Comparison of ENCODE assay signal across 9 mouse cellular contexts in genomic region chr3:101572174-101572626, GRCm38 (mm10). TPM values are rescaled to one million over a fixed set of nuclear protein-coding genes. Genes with fewer than 3 reads are reported as not detected.
A peak's percentile ranks its signal among the peaks of the same experiment; 100 is the strongest.
DNase-seq lines count a peak whose midpoint lies in the region; ATAC-seq lines count a peak whose summit lies in the region.
"Had no signal": no experiment of that assay in that cellular context is flagged by ENCODE, and none has a peak within 500 bp of the region (broad histone marks: within the 10 kb centered on the region; RNA-seq: fewer than 3 reads in every experiment).

No protein-coding gene starts in this region.

- H3K27ac ChIP-seq in heart, embryonic 14.5 days (replicated peaks in 1 of 2; ENCODE audit: control insufficient read depth in 1 of 2, insufficient read depth in 1 of 2, low read depth in 2 of 2, low read length in 2 of 2) = peak overlapping the region; percentile 42 to 63; a peak in 3 of 4 replicates
- H3K27ac ChIP-seq in stomach, embryonic 16.5 days (ENCODE audit: low read length) = peak overlapping the region; percentile 72

- peak; percentile 55 for DNase-seq in adrenal gland, adult 2 months
- DNase-seq in adrenal gland, adult 18-20 months (ENCODE audit: low spot score in 2 of 2) = no peak
- peak; percentile 44 for DNase-seq in embryo, embryonic 10 days (ENCODE audit: low spot score)
- DNase-seq in kidney, postnatal 14 days = peak; percentile 88
- no peak for DNase-seq in cerebellum, adult 8-10 months
- no peak for DNase-seq in thymus, postnatal 25 days

- WGBS in heart, embryonic 14.5 days = 50% methylated on average over 7 of the region's 7 CpGs
- WGBS in stomach, embryonic 16.5 days = 57% methylated on average over 7 of the region's 7 CpGs

- peaks cover 13 to 19% of the 10 kb centered on the region in 2 experiments for H3K4me1 ChIP-seq in heart, embryonic 14.5 days (ENCODE audit: control insufficient read depth in 2 of 2, insufficient read depth in 2 of 2, low read length in 2 of 2)
- H3K4me1 ChIP-seq in stomach, embryonic 16.5 days (ENCODE audit: control insufficient read depth, insufficient read depth, low read length) = peaks cover 12% of the 10 kb centered on the region

- peak; percentile 11; the same call in 1 of the 2 replicates for ATAC-seq in heart, embryonic 14.5 days (ENCODE audit: insufficient number of reproducible peaks, insufficient read depth, low FRiP score, low read depth)
- peak; percentile 61; the same call in 1 of the 2 replicates for ATAC-seq in stomach, embryonic 16.5 days (ENCODE audit: insufficient read depth, low FRiP score)

- no peak overlapping the region; the same call in 1 of the 2 replicates for H3K9ac ChIP-seq in heart, embryonic 14.5 days (ENCODE audit: low read length)
- H3K9ac ChIP-seq in stomach, embryonic 16.5 days (ENCODE audit: low read length) = peak overlapping the region; percentile 36; the same call in 1 of the 2 replicates

- H3K4me3 ChIP-seq in heart, embryonic 14.5 days (ENCODE audit: control insufficient read depth in 1 of 2, insufficient read depth in 1 of 2, low read depth in 1 of 2, low read length in 2 of 2) = no peak overlapping the region
- H3K4me3 ChIP-seq in stomach, embryonic 16.5 days (replicated peaks; ENCODE audit: low read length) = no peak overlapping the region
- H3K4me3 ChIP-seq: megakaryocyte, embryonic 14.5 days had no signal

- no peak overlapping the region for H3K4me2 ChIP-seq in heart, embryonic 14.5 days (ENCODE audit: low read length)
- H3K4me2 ChIP-seq in stomach, embryonic 16.5 days (ENCODE audit: low read depth, low read length) = no peak overlapping the region

- no peaks in the 10 kb centered on the region for H3K9me3 ChIP-seq in heart, embryonic 14.5 days (ENCODE audit: control insufficient read depth, low read length)
- H3K9me3 ChIP-seq in stomach, embryonic 16.5 days (replicated peaks; ENCODE audit: control insufficient read depth, low read length) = no peaks in the 10 kb centered on the region

- H3K27me3 ChIP-seq in heart, embryonic 14.5 days (ENCODE audit: control insufficient read depth, insufficient read depth, low read length) = no peaks in the 10 kb centered on the region
- H3K27me3 ChIP-seq in stomach, embryonic 16.5 days (ENCODE audit: control insufficient read depth, insufficient read depth, low read length) = no peaks in the 10 kb centered on the region

- H3K36me3 ChIP-seq in heart, embryonic 14.5 days (ENCODE audit: control insufficient read depth, insufficient read depth, low read length) = peaks cover 31% of the 10 kb centered on the region
- H3K36me3 ChIP-seq in stomach, embryonic 16.5 days (ENCODE audit: control insufficient read depth, insufficient read depth, low read length) = peaks cover 7% of the 10 kb centered on the region

RNA-seq across cellular contexts. Expression of gene Atp1a1, which starts 32.3 kb away (rescaled TPM):
- total RNA-seq in adrenal gland, adult 2 months (2021) = 1,000 to 10,000 TPM in 1 of 2 experiments, 100 to 1,000 TPM in 1; 611 to 1,035 TPM
- 301 and 380 TPM in 2 replicates for polyA plus RNA-seq in adrenal gland, adult 2 months (2012; rRNA removed)
- total RNA-seq in adrenal gland, adult 18-20 months (2021) = 100 to 1,000 TPM; 737 to 778 TPM
- 486 and 537 TPM in 2 replicates for polyA plus RNA-seq in heart, embryonic 14.5 days (2014; fragmentation: Nextera tagmentation; extraction: Ambion mirVana)
- 149 and 158 TPM in 2 replicates for polyA plus RNA-seq in stomach, embryonic 16.5 days (2015; fragmentation: Nextera tagmentation; extraction: Ambion mirVana)

Comparison
In these comparisons a context has a peak if more than half of its experiments do, and no peak if none do; other contexts are left out.
1. DNase-seq: peak in adrenal gland, adult 2 months (single experiment), embryo, embryonic 10 days (single experiment) and kidney, postnatal 14 days (single experiment); none in adrenal gland, adult 18-20 months (0 of 2), cerebellum, adult 8-10 months (single experiment) and thymus, postnatal 25 days (single experiment).